Mouse (Mus musculus) megakaryocyte, embryonic 14.5 days (primary cell): ENCODE results near the gene Ptpru.

Source experiments
- FLI1 ChIP-seq: IDR thresholded peaks from 2 replicates; pipeline ENCODE4 v1.6.1; 2012; ENCODE audit warnings: low read length, inconsistent platforms, mixed read lengths
- GATA1 ChIP-seq: IDR thresholded peaks from 3 replicates; pipeline ENCODE4 v1.6.1; 2012; ENCODE audit warnings: mixed read lengths, low read length, inconsistent platforms, borderline replicate concordance

DNA sequence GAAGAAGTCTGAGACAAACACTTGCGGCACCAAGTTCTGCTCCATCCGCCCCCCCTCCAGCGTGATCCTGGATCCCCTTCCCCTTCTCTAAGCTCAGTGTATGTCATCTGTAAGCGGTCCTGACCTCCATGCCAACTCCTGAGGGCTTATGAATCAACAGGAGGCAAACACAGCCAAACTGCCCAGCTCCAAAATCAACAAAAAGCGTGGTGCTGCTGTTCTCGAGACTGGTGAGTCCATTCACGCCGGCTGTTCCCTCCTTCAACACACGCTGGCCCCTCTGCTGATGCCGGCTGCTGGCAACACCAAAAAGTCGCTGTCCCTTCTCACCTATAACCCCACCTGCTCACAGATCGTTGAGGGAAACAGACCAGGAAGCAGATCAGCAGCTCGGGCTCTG lies 95.1 kb downstream of the Ptpru start:
- TF ChIP-seq GATA1 (no peak), FLI1 (no peak)
